Mouse (Mus musculus) stomach, embryonic 15.5 days (tissue): ENCODE data around the gene Dnajc1. TPM values are rescaled to one million over a fixed set of nuclear protein-coding genes. Genes with fewer than 3 reads are reported as not detected.

Experiments used
- ATAC-seq: fragments of 200-750 bp; cut with Nextera tagmentation; 2 replicates; pipeline ENCODE4 v1.8.0; 2017; ENCODE audit warnings: low read depth, moderate number of reproducible peaks, moderate TSS enrichment; ENCODE audit not compliant: insufficient read depth, low FRiP score
- H3K27ac ChIP-seq: fragments of 300-500 bp; sonication (generic); 2 replicates; pipeline ENCODE4 v1.5.1; 2015; ENCODE audit warnings: mild to moderate bottlenecking, inconsistent platforms
- H3K27me3 ChIP-seq: fragments of 300-500 bp; sonication (generic); replicated peaks from 2 replicates; pipeline ENCODE4 v1.6.1; 2015; ENCODE audit warnings: inconsistent platforms
- H3K36me3 ChIP-seq: fragments of 300-500 bp; sonication (generic); 2 replicates; pipeline ENCODE4 v1.6.1; 2015; ENCODE audit warnings: inconsistent platforms
- H3K4me1 ChIP-seq: fragments of 300-500 bp; sonication (generic); 2 replicates; pipeline ENCODE4 v1.6.1; 2015; ENCODE audit warnings: inconsistent platforms
- H3K4me2 ChIP-seq: fragments of 300-500 bp; sonication (generic); 2 replicates; pipeline ENCODE4 v1.6.1; 2015; ENCODE audit warnings: mild to moderate bottlenecking, inconsistent platforms
- H3K4me3 ChIP-seq: fragments of 300-500 bp; sonication (generic); replicated peaks from 2 replicates; pipeline ENCODE4 v1.5.1; 2015; ENCODE audit warnings: inconsistent platforms
- H3K9ac ChIP-seq: fragments of 300-500 bp; sonication (generic); 2 replicates; pipeline ENCODE4 v1.6.1; 2015; ENCODE audit warnings: inconsistent platforms
- H3K9me3 ChIP-seq: fragments of 300-500 bp; sonication (generic); 2 replicates; pipeline ENCODE4 v1.6.1; 2016; ENCODE audit warnings: inconsistent platforms
- WGBS: fragments of 180-500 bp; shearing (Covaris S2); methylation state at CpG from one replicate; pipeline ENCODE4 v1.1.7; 2015; 5-methylcytosine and 5-hydroxymethylcytosine counted together
- polyA plus RNA-seq: library from polyadenylated mRNA; unstranded; fragments of >200 nt; fragmentation: Nextera tagmentation; extraction: Ambion mirVana; gene quantifications from 2 replicates; pipeline ENCODE4 v1.2.1, GENCODE M21; 2015

Dnajc1 gene
- polyA plus RNA-seq, 1 experiment from 2014 or later, result 48.3 TPM

DNA sequence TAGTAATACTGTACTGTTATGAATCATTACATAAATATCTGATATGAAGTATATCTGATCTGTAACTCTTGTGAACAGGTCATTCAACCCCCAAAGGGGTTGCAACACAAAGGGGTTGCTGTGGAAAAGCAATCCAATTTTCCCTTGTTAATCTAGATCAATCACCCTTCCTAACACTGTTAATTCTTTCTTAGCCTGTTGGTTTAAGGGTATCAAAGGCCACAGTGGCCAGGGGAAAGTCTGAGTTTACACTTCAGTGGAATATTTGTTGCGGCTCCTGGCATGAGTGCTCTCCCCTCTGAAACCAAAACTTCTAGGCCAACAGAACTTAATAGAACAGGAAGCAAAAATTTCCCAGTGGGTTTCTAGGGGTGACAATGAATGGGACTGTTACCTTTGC lies 28.2 kb downstream of the Dnajc1 start:
- H3K9me3 ChIP-seq, result no peaks in the 10 kb centered on the region
- H3K4me1 ChIP-seq, result no peaks in the 10 kb centered on the region
- H3K27me3 ChIP-seq, result no peaks in the 10 kb centered on the region
- H3K4me2 ChIP-seq, result no peak overlapping the region
- H3K9ac ChIP-seq, result no peak overlapping the region
- no peak for ATAC-seq
- WGBS, result 76% methylated on average over 1 of the region's 1 CpGs
- no peak overlapping the region for H3K4me3 ChIP-seq
- H3K36me3 ChIP-seq, result no peaks in the 10 kb centered on the region
- H3K27ac ChIP-seq, result no peak overlapping the region

DNA sequence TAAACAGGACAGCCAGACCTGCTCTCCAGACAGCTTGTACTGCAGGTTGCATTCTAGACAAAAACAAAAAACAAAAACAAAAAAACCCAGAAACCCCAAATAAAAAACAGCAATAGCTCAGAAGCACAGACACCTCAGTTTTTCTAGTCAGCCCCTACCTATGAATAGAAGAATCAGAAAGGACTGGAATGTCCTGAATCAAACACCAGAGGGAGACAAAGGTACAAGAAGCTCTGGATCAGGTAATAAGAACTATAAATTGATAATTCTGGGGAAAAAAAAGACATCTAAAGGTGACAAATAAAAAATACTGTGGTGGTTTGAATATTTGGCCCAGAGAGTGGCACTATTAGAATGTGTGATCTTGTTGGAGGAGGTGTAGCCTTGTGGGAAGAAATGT lies 37.3 kb downstream of the Dnajc1 start:
- no peak for ATAC-seq
- 0 out of 2 replicates have a peak, but pooled peaks cover 3% of the 10 kb centered on the region for H3K36me3 ChIP-seq
- H3K9ac ChIP-seq, result no peak overlapping the region
- H3K9me3 ChIP-seq, result no peaks in the 10 kb centered on the region
- H3K27ac ChIP-seq, result no peak overlapping the region
- no peaks in the 10 kb centered on the region for H3K27me3 ChIP-seq
- H3K4me2 ChIP-seq, result no peak overlapping the region
- no peaks in the 10 kb centered on the region for H3K4me1 ChIP-seq
- H3K4me3 ChIP-seq, result no peak overlapping the region

DNA sequence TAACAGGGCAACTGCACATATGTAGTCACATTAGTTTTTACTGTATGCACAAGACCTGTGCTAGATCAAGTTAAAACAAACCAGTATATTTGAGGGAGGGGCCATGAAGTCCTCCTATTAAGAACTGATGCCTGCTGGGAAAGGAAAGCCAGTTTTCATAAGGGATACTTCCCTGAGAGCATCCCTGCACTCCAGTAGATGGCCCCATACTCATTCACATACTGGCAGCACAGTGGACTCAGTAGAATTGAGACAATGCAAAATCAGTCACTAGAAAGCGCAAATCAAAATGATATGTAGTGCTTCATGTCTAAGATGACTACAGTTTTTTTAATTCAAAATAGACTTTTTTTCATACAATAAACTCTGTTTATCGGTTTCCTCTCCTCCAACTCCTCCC lies 40.0 kb downstream of the Dnajc1 start:
- 85% methylated on average over 2 of the region's 2 CpGs for WGBS
- H3K27me3 ChIP-seq, result no peaks in the 10 kb centered on the region
- H3K27ac ChIP-seq, result no peak overlapping the region
- ATAC-seq, result no peak
- 0 out of 2 replicates have a peak, but pooled peaks cover 3% of the 10 kb centered on the region for H3K36me3 ChIP-seq
- H3K4me1 ChIP-seq, result no peaks in the 10 kb centered on the region
- no peak overlapping the region for H3K4me2 ChIP-seq
- no peak overlapping the region for H3K9ac ChIP-seq
- H3K4me3 ChIP-seq, result no peak overlapping the region
- H3K9me3 ChIP-seq, result no peaks in the 10 kb centered on the region

DNA sequence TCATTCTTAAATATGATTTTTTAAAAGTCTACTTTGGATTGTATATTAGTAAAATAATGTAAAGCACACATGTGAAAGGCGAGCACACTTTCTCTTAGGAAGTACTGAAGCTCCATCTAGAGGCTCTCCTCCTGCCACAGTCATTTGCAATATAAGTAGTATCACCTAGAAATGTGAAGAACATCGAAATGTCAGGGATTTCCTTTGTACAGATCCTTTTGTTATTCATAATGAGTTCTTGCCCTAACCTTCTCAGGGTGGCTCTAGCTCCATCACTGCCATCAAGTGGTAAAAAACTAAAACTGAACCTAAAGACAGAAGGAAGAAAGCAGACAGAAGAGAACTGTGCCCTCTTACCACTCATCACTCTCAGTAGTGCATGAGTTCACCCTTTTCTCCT lies 49.2 kb downstream of the Dnajc1 start:
- H3K9ac ChIP-seq, result no peak overlapping the region
- no peak overlapping the region for H3K4me2 ChIP-seq
- no peak overlapping the region for H3K4me3 ChIP-seq
- H3K4me1 ChIP-seq, result no peaks in the 10 kb centered on the region
- H3K27ac ChIP-seq, result no peak overlapping the region
- no peak for ATAC-seq
- no peaks in the 10 kb centered on the region for H3K9me3 ChIP-seq
- WGBS, result 61% methylated on average over 2 of the region's 2 CpGs
- H3K27me3 ChIP-seq, result no peaks in the 10 kb centered on the region
- H3K36me3 ChIP-seq, result no peaks in the 10 kb centered on the region

- Histone ChIP-seq H3K27me3 (no peaks in the 10 kb centered on the region), H3K4me1 (no peaks in the 10 kb centered on the region), H3K27ac (no peak overlapping the region), H3K9ac (no peak overlapping the region), H3K36me3 (no peaks in the 10 kb centered on the region), H3K9me3 (no peaks in the 10 kb centered on the region), H3K4me2 (no peak overlapping the region), H3K4me3 (no peak overlapping the region)
- WGBS, result 86% methylated on average over 2 of the region's 2 CpGs
- ATAC-seq, result no peak
These were observed 74.0 kb downstream of the Dnajc1 start for GRCm38 (mm10) chr2:18318671-18319070.

- Histone ChIP-seq H3K27me3 (no peaks in the 10 kb centered on the region), H3K4me1 (no peaks in the 10 kb centered on the region), H3K36me3 (no peaks in the 10 kb centered on the region), H3K9ac (no peak overlapping the region), H3K4me2 (no peak overlapping the region), H3K27ac (no peak overlapping the region), H3K9me3 (no peaks in the 10 kb centered on the region), H3K4me3 (no peak overlapping the region)
- no peak for ATAC-seq
- 77% methylated on average over 7 of the region's 7 CpGs for WGBS
These were observed 74.9 kb downstream of the Dnajc1 start for GRCm38 (mm10) chr2:18317503-18318281.

DNA sequence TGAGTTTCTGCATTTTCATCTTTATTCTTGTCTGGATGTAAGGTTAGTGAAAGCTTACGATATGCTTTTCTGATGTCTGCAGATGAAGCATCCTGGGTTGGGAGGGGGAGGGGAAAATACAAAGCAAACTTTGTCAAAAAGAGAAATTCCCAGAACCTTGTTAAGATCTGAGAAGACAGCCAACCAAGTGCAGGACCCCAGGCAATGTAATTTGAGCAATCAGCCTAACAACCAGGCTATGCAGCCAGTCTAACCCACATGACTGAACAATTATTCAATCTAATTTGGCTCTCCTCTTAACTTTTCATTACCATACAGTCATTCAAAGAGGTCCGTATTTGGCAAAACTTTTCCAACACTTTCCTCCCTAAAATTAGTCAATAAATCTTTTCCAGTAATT lies 75.7 kb downstream of the Dnajc1 start:
- H3K4me2 ChIP-seq, result no peak overlapping the region
- no peak overlapping the region for H3K4me3 ChIP-seq
- no peaks in the 10 kb centered on the region for H3K9me3 ChIP-seq
- H3K36me3 ChIP-seq, result no peaks in the 10 kb centered on the region
- 66% methylated on average over 2 of the region's 2 CpGs for WGBS
- H3K27ac ChIP-seq, result no peak overlapping the region
- no peak overlapping the region for H3K9ac ChIP-seq
- no peak for ATAC-seq
- no peaks in the 10 kb centered on the region for H3K4me1 ChIP-seq
- no peaks in the 10 kb centered on the region for H3K27me3 ChIP-seq

DNA sequence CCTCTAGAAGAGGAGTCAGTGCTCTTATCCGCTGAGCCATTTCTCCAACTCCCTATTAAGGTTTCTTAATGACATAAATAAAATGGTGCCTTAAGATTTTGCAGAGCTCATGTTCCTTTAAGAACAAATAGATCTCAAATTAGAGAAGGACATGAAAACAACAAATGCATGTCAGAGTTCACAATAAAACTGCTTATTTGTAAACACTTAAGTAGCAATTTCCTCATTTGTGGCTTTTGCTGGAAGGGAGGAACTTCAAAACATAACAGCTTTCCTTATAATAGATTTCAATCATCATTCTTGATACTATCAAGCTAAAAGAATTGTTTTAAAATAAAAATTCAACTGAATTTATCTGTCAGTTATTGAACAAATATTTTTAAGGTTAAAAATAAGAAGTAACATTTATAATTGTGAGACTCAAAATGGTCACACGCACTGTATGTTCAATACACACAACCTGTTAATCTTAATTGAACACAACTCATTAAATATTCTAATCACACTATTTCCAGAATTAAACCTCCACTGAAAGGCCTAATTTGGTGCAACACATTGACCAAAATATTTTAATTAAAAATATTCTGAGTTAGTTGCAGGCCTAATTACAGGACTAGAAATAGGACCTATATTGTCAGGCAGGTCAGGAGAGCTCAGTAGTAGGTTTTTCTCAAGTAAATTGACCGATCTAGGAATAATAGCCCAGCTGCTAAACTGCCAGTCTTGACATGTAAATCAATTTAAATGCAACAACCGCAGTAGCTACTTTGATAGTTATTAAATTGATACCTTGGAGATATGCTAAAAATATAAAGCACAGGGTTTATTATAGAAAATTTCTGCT lies 82.1 kb downstream of the Dnajc1 start:
- Histone ChIP-seq H3K4me1 (no peaks in the 10 kb centered on the region), H3K4me3 (no peak overlapping the region), H3K9me3 (no peaks in the 10 kb centered on the region), H3K9ac (no peak overlapping the region), H3K27ac (no peak overlapping the region), H3K27me3 (no peaks in the 10 kb centered on the region), H3K4me2 (no peak overlapping the region), H3K36me3 (no peaks in the 10 kb centered on the region)
- 86% methylated on average over 4 of the region's 4 CpGs for WGBS
- ATAC-seq, result no peak

GRCm38 (mm10) chr2:18307440-18308305 lies 85.0 kb downstream of the Dnajc1 start:
- no peaks in the 10 kb centered on the region for H3K36me3 ChIP-seq
- no peak overlapping the region for H3K4me3 ChIP-seq
- H3K27me3 ChIP-seq, result no peaks in the 10 kb centered on the region
- ATAC-seq, result no peak
- H3K9ac ChIP-seq, result no peak overlapping the region
- H3K9me3 ChIP-seq, result no peaks in the 10 kb centered on the region
- H3K27ac ChIP-seq, result no peak overlapping the region
- WGBS, result 81% methylated on average over 7 of the region's 7 CpGs
- no peaks in the 10 kb centered on the region for H3K4me1 ChIP-seq
- H3K4me2 ChIP-seq, result no peak overlapping the region

- H3K9me3 ChIP-seq, result no peaks in the 10 kb centered on the region
- no peak overlapping the region for H3K4me3 ChIP-seq
- H3K27ac ChIP-seq, result no peak overlapping the region
- no peak for ATAC-seq
- H3K9ac ChIP-seq, result no peak overlapping the region
- no peak overlapping the region for H3K4me2 ChIP-seq
- H3K27me3 ChIP-seq, result no peaks in the 10 kb centered on the region
- WGBS, result 80% methylated on average over 3 of the region's 3 CpGs
- no peaks in the 10 kb centered on the region for H3K4me1 ChIP-seq
- 0 out of 2 replicates have a peak, but pooled peaks cover 3% of the 10 kb centered on the region for H3K36me3 ChIP-seq
These were observed 91.7 kb downstream of the Dnajc1 start for GRCm38 (mm10) chr2:18300949-18301348.

DNA sequence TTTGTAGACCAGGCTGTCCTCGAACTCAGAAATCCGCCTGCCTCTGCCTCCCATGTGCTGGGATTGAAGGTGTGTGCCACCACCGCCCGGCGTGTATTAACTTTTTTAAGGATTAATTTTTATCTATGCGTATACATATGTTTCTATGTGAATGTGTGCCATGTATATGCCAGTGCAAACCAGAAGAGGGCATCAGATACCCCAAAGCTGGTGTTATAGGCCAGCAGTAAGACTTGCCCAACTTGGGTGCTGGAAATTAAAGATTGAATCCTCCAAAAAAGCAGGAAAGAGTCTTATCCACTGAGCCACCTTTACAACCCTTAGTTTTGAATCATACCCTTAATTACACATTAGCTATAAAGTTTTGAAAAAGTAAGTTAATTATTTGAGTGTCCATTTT lies 107.5 kb downstream of the Dnajc1 start:
- Histone ChIP-seq H3K36me3 (no peaks in the 10 kb centered on the region), H3K9ac (no peak overlapping the region), H3K27ac (no peak overlapping the region), H3K27me3 (no peaks in the 10 kb centered on the region), H3K4me3 (no peak overlapping the region), H3K4me1 (no peaks in the 10 kb centered on the region), H3K9me3 (no peaks in the 10 kb centered on the region), H3K4me2 (no peak overlapping the region)
- WGBS, result 94% methylated on average over 6 of the region's 6 CpGs
- no peak for ATAC-seq
